Mouse (Mus musculus) naive thymus-derived CD4-positive, alpha-beta T cell, adult 2 months (primary cell): ENCODE measurements around the gene Cdip1.

ENCODE experiments used
- DNase-seq: peaks from one replicate; pipeline ENCODE4 v3.0.0-alpha.2; 2011; ENCODE audit warnings: low read depth

The Cdip1 gene

DNA sequence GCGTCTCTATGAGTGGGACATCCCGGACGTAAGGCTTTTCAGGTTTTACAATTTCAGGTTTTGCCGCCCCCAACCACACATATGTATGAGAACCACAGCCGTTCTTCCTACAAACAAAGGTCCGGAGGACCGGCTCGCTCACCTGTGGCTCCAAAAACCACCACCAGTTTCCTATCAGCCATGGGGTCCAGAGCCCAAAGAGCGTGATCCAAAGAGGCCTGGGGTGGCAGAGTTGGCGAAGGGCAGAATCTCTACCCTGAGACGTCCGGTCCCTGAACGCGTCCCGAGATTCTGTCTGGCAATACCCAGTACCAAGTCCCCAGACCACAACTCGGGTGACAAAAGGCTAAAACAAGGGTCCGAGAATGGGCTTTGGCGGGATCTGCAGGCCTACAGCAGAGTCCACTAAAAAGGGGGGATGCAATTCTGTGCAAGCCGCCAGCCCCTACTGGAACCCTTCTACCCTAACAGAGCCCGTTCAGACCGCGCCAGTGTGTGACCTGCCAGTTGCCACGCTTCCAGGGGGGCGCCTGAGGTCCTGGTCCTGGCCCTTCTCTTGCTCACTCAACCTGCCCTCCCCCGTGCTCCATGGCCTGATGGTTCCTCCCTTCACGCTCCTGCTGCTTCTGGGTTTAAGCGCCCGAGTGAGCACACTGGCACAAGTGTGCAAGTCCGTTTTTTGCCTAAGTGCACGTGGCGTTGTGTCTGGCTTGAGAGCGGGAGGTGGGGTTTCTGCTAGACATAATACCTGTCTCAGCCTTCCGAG, 71.2 kb downstream of the Cdip1 start, which contains the start of gene Nmral1:
Nmral1 (minus strand) TSS at position 604 of the 766 bp plus-strand sequence.
- peak; percentile 62 for DNase-seq

DNA sequence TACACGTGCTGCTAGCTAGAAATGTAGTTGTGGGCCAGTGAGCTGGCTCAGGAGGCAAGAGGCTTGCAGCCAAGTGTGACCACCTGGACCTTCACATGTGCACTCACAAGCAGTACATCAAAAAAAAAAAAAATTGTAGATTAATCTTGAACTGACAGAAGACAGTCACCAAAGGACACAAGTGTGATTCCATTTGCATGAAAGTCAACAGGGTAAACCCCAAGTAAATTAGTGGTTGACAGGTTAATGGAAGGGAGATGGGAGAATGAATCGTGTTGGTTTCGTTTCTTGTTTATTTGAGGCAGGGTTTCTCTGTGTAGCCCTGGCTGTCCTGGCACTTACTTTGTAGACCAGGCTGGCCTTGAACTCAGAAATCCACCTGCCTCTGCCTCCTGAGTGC, 72.2 kb downstream of the Cdip1 start:
- no peak for DNase-seq

DNA sequence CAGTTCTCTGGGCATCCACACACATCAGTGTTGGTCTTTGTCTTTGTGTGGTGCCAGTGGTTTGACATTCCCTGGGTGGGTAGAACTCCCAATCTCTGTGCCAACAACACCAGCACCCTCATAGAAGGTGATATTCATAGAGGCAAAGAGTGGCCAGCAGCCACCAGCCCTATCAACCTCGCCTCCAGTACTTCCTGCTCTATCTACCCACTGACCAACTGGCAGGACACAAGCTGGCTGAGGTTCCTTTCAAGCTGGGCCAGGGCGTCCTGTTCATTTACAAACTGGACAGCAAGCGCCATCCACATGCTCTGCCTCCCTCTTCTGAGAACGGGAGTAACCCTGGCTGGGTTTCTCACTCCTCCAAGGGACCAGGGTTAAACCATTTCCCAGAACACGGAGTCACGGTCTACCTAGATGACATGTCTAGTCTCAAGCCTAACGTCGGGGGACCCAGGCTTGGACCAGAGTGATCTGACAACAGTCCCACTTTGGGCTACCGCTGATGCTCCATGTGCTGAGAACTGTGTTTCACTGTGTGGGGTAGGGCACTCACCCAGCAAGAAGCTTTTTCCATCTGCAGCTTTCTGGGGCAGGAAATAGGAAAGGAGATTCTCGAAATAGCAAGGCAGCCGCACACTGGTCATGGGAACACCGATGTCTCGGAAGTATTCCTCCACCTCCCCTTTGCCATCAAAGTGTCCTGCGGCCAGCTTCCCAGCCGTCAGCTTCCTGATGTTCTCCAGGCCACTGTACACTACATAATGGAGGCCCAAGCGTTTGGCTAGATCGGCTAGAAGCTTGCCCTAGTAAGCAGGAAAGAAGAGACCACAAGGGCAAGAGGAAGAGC, 76.0 kb downstream of the Cdip1 start:
- DNase-seq = no peak

DNA sequence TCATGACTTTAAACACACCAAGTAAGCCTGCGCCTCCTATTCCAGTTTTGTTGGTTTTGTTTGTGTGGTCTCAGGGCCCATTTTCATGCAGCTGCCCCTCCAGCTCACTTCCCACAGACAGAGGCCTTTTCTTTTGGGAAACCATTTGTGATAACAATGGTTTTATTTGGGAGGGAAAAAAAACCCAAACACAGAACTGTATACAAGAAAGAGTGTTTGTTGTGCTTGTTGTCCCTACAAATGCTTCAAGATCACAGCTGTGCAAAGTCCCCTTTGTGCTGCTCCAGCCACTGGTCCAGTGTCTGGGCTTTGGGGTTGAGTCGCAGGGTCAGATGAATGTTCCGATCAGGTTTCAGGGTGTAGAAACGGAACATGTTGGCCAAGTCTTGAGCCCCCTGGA, 78.9 kb downstream of the Cdip1 start:
- no peak for DNase-seq

DNA sequence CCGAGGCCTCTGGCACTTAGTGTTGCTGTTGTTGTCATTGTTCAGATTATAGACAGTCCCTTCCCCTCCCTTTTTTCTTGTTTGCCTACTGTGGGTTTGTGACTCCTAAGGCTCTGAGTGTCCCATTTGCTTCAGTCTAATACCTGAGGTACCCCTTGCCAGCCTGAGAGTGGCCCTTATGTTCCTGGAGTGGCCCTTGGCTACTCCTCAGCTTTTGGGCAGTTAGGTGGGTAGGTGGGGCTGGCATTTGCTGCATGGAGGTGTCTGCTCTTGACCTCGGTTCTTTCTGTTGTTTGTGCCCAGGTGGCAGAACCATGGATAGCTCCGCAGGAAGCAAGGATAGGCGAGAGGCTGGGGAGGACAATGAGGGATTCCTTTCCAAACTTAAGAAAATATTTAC, 84.6 kb downstream of the Cdip1 start:
- no peak for DNase-seq

DNA sequence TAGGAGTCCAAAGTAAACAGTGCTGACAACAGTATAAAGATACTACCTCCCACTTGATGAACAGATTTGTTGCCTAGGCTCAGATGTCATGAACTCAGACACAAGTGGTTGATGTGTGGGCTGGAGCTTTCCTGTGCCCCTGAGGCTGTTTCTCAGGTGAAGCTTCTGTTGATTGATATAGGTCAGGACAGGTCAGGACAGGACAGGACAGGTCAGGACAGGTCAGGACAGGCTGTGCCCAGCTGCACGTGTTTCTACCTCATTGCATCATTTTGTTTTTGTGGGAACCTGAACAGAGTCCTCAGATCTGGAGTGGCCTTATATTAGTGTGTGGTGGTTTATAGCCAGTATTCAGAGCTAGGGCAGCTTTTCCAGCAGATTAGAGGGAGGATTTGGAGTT, 87.4 kb downstream of the Cdip1 start:
- DNase-seq = no peak

DNA sequence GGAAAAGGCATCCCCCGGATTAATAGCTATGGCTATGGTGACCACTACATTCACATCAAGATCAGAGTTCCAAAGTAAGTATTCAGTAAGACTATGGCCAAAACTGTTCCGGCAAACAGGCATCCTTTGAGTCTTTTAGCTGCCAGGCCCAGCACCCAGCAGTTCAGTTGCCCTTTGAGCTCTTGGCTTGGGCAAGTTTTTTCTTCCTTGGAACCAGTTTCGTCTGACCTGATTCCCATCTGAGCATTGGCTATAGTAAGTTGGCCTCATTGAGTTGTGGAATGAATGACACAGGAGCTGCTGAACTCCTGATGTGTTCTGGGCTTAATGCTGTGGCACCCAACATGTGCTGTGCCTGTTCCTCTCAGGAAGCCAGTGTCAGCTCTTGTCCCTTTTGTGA, 88.9 kb downstream of the Cdip1 start:
- DNase-seq = no peak
